Mouse (Mus musculus) left cerebral cortex, adult 2 months (tissue): ENCODE measurements around the gene Sidt2. TPM values are rescaled to one million over a fixed set of nuclear protein-coding genes. Genes with fewer than 3 reads are reported as not detected.

ENCODE experiments used
- DNase-seq, 2 experiments: peaks; one replicate each; pipeline ENCODE4 v3.0.0; 2021 to 2022; ENCODE audit warnings: low spot score in 2 of 2, mixed read lengths in 1 of 2; ENCODE audit errors: extremely low spot score in 1 of 2
- H3K27ac ChIP-seq: fragments of 200-600 bp; 2 replicates; pipeline ENCODE4 v1.8.1; 2022
- H3K4me3 ChIP-seq: fragments of 200-600 bp; 2 replicates; pipeline ENCODE4 v1.8.1; 2022
- CTCF ChIP-seq: fragments of 200-600 bp; IDR thresholded peaks from 2 replicates; pipeline ENCODE4 v1.8.1; 2022; ENCODE audit warnings: antibody characterized with exemption, mild to moderate bottlenecking, moderate library complexity
- intact Hi-C: fragments of 180-260 bp; cut with DNase I; formaldehyde crosslinking; loops from one replicate; pipeline ENCODE4 v1.15.1; 2025
- total RNA-seq, 2 experiments: library from RNA; stranded (reverse); gene quantifications; 2 replicates each; pipeline ENCODE4 v1.2.3; 2021

Sidt2 gene
- total RNA-seq, 2 experiments from 2014 or later, result 86.7 to 86.9 TPM

DNA sequence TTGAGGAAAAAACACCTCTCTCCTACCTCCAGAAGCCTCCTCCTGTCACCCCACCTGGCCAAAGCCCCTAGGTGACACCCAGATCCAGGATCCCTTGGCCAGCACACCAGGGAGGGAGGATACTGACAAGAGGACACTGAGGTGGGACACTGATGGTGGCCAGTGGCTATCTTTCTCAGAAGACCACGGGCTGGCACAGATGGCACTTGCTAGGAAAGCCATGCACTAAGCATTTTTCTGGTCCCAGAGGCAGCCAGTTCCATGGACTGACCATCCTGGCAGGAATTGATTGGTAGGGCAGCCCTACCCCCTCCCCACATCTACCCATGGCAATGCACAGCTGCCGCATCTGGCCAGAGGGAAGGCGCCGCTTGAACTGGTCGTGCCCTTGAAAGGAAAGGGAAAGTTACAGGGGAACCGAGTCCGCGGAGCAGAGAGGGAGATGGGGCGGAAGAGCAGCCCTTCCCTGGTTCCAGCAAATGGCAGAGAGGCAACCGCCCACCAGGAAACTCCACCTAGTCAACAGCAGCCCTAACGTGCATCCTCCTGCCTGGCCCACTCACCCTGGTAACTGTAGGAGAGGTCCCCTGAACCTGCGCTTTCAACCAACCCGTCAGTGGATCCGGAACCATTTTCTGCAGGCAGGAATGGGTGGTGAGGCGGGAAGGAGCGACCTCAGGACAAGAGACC is 8.7 kb downstream of the Sidt2 start:
- DNase-seq, result no peak
- TF ChIP-seq CTCF, result no peak
- H3K27ac ChIP-seq, result no peak overlapping the region

GRCm38 (mm10) chr9:45945721-45946120 is 9.3 kb downstream of the Sidt2 start:
- no peak for TF ChIP-seq CTCF
- H3K27ac ChIP-seq, result no peak overlapping the region
- H3K4me3 ChIP-seq, result no peak overlapping the region
- intact Hi-C loops, result no loop called here
- no peak for DNase-seq

More for the DNA sequence above, 8.7 kb downstream of the Sidt2 start:
- intact Hi-C loops, result no loop called here
- H3K4me3 ChIP-seq, result no peak overlapping the region

DNA sequence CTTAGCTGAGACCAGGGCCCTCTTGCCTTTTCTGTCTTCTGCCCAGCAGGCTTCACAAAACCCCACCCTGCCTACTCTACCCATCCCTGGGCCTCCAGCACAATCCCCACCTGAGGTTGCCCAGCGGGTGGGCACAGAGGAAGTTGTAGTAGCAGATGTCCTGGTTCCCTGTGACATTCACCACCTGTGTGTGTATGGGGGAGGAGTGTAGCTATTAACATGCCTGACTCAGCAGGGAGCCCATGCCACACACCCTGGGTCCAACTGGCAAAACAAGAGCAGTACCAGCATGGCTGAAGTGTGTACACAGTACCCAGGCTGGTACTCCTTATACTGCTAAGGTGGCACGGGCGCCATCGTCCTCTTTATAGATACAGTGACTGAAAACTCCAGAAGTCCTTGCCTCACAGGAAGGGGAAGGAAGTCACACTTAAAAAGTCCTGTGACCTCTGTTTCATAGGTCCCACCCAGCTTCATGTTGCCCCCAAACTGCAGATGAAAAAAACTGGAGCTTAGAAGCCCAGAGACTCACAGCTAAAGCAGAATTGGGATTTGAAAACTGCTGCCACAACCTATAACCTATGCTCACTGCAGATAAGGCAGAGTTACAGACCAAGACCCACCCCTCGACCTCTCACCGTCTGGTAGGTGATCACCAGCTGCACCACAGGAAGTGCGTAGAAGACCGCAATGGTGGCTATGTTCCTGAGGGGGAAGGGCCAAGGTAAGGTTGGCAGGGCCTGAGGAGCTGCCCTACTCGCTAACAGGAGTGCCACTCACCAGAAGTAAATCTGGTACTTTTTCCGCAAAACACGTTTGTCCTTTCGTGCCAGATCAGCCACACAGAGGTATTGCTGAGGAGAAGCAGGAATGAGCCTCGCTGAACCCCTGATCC is 10.3 kb downstream of the Sidt2 start:
- no peak overlapping the region for H3K4me3 ChIP-seq
- DNase-seq, result no peak
- intact Hi-C loops, result no loop called here

DNA sequence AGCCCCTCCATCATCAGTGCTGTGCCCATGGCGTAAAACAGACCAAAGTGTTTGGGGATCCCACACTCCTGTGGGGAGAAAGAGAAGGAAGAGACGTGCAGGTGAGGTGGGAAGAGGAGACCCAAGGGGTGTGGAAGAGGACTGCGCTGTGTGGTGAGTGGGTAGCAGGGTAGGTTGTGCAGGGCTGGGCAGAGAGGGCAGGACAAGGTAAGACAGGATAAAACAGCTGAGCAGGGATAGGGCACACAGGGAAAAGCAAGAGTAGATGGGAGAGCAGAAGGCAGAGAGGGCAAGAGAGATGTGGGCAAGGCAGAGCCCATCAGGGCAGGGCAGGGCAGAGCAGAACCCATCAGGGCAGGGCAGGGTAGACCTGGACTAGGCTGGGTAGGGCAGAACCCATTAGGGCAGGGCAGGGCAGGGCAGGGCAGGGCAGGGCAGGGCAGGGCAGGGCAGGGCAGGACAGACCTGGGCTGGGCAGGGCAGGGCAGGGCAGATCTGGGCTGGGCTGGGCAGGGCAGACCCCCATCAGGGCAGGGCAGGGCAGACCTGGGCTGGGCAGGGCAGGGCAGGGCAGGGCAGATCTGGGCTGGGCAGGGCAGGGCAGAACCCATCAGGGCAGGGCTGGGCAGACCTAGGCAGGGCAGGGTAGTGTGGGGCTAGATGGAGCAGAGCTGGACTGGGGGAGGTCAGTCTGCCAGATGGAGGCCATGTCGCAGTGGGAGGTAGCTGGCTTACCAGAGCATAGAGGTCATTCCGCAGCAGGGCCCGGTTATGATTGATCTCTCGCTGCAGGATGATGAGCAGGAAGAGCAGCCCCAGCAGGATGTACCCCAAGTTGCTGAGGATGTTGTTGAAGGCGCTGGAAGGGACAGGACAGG is 11.2 kb downstream of the Sidt2 start:
- DNase-seq, result no peak
- no peak overlapping the region for H3K27ac ChIP-seq
- TF ChIP-seq CTCF, result no peak
- H3K4me3 ChIP-seq, result no peak overlapping the region
- intact Hi-C loops, result no loop called here

More for the DNA sequence above, 10.3 kb downstream of the Sidt2 start:
- no peak for TF ChIP-seq CTCF
- H3K27ac ChIP-seq, result no peak overlapping the region

- no peak overlapping the region for H3K4me3 ChIP-seq
- intact Hi-C loops, result no loop called here
- DNase-seq, result no peak
- H3K27ac ChIP-seq, result no peak overlapping the region
- TF ChIP-seq CTCF, result no peak
Measured at GRCm38 (mm10) chr9:45942916-45943315, 12.1 kb downstream of the Sidt2 start.

DNA sequence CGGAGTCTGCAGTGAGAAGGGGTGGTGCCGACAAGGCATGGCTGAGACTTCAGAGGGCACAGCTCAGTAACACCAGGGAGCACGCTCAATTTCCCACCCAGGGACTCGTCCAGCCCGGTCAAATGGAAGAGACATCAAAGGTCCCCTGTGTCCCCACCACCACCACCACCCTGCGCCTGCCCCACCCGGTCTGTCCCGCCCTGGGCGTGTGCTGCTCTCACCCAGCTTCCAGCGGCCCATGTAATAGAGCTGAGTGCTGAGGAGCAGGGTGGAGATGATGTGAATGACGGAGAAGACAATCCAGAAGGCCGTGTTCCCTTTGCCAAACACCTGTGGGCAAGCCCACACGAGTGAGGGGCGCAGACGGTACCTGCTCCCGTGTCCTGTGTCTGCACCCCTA is 12.6 kb downstream of the Sidt2 start:
- intact Hi-C loops, result no loop called here
- TF ChIP-seq CTCF, result no peak
- no peak for DNase-seq
- no peak overlapping the region for H3K27ac ChIP-seq
- no peak overlapping the region for H3K4me3 ChIP-seq

DNA sequence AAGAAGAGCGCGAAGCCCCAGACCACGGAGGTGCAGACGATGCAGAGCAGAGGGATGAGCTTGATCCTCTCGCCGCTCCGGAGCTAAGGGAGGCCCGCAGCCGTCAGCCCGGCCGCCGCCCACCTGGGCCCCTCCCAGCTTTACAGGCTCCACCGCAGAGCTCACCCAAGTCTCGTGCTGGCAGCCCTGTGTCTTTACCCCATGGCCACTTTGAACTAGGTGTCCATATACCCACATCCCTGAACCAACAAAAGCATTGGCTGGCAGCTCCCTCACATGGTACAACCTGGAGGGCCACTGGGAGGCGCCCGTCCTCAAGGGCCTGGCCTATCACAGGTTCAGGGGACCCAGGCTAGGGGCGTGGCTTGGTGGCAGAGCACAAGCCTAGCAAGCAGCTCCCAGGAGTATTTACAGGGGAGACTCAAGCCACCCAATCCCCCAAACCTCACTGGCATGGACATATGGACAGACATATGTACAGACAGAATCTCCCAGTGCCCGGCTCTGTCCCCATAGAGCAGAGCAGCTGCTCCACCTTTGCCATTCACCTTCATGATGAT is 13.6 kb downstream of the Sidt2 start:
- Histone ChIP-seq H3K4me3 (no peak overlapping the region), H3K27ac (no peak overlapping the region)
- no peak; the same call in 1 of the 2 replicates for TF ChIP-seq CTCF
- no peak for DNase-seq
- intact Hi-C loops, result no loop called here

DNA sequence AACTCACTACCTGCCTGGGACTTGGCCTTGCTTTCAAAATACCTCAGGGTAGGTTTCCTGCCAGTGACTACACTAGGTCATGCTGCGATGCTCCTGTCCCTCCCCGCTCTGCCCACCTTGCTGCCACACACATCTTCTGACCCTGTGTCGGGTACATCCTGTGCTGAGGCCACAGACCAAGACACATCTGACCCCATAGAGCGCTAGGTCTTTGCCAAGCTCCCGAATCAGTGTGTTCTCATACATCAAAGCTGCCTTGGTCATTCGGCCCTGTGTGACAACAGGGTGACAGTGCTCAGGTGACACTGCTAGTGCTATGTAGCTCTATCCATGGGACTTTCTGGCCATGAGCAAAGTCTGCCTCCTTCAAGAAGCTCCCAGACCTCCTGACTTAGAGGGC is 15.3 kb downstream of the Sidt2 start:
- no peak for TF ChIP-seq CTCF
- H3K4me3 ChIP-seq, result no peak overlapping the region
- intact Hi-C loops, result no loop called here

GRCm38 (mm10) chr9:45938952-45939637 is 16.0 kb downstream of the Sidt2 start:
- Histone ChIP-seq H3K4me3 (no peak overlapping the region), H3K27ac (no peak overlapping the region)
- no peak for TF ChIP-seq CTCF
- no peak for DNase-seq
- intact Hi-C loops, result no loop called here

More for the DNA sequence above, 15.3 kb downstream of the Sidt2 start:
- DNase-seq, result no peak
- no peak overlapping the region for H3K27ac ChIP-seq

- intact Hi-C loops, result no loop called here
- TF ChIP-seq CTCF, result no peak
- Histone ChIP-seq H3K27ac (no peak overlapping the region), H3K4me3 (no peak overlapping the region)
- no peak for DNase-seq
Measured at GRCm38 (mm10) chr9:45938088-45938487, 17.0 kb downstream of the Sidt2 start.

- peak; percentile 72 for TF ChIP-seq CTCF
- Histone ChIP-seq H3K4me3 (no peak overlapping the region), H3K27ac (no peak overlapping the region)
- intact Hi-C loops, result loop anchor here (2.0 kb wide), 2 partner anchors 18 to 26 kb away; partner anchors contain the start of gene Sidt2
- DNase-seq, result peak in 1 of 2 experiments; percentile 37
Measured at GRCm38 (mm10) chr9:45936883-45937282, 18.2 kb downstream of the Sidt2 start.
